Mouse (Mus musculus) naive thymus-derived CD4-positive, alpha-beta T cell, adult 2 months (primary cell): ENCODE data around the gene Dnttip1.
A peak's percentile ranks its signal among the peaks of the same experiment; 100 is the strongest.
"Not testable (repeated sequence)": the region's sequence is repeated elsewhere in the genome, so short reads cannot be mapped to it uniquely, and the experiment has no call there.

ENCODE experiments used
- DNase-seq: peaks from one replicate; pipeline ENCODE4 v3.0.0-alpha.2; 2011; ENCODE audit warnings: low read depth

Dnttip1 gene

DNA sequence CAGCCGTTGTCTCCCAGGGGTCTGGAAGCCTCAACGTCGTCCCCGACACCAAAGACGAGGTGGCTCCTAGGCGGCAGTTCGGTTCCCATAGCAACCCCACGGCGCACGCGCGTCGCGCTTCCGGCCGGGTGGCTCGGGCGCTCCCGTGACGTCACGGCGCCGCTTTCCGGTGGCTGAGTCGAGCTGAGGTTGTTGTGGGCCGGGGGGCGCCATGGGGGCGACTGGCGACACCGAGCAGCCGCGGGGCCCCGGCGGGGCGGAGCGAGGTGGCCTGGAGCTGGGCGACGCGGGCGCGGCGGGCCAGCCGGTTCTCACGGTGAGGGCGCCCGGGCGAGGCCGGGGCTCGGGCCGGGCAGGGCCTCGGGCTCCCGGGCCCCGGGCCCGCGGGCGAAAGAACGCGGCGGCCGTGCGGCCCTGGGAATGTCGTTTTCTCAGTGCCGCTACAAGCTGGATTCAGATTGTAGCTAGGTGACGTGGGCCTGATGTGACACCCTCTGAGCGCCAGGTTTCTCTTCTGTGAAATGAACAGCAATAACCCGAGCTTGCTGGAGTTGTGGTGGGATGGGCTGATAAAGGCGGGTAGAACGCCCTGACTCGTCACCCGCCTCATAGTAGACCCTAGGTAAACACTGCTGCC lies at the start of gene Dnttip1, which contains the start of gene Wfdc3:
Gene Dnttip1, plus strand, starts transcription at position 141 of the 637 bp plus-strand sequence.
Gene Wfdc3, minus strand, starts transcription at position 89 of the 637 bp plus-strand sequence.
- DNase-seq = peak; percentile 98

DNA sequence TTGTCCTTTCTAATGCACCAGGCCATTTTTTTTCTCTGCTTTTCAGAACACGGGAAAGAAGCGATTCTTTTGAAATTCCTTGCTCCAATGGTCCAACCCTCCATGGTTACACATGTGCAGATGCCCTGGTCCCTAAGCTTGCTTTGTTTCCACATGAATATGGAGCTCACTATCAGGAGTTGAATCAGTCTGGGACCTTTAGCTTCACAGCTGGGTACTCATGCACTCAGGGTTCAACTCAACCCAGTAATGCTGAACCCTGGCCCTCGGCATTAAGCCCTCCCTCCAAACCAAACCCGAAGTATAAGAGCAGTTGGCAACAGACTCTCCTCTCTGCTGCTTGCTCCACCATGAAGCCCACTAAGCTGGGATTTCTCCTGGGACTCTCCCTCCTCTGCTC lies 47.6 kb upstream of the Dnttip1 start, which contains the start of gene Spint4:
Gene Spint4, plus strand, starts transcription at position 301 of the 400 bp plus-strand sequence.
- no peak for DNase-seq

- no peak for DNase-seq
Observed at GRCm38 (mm10) chr2:164700959-164701358, 44.8 kb upstream of the Dnttip1 start.

- DNase-seq = no peak
Observed at GRCm38 (mm10) chr2:164701761-164702160, 44.0 kb upstream of the Dnttip1 start.

DNA sequence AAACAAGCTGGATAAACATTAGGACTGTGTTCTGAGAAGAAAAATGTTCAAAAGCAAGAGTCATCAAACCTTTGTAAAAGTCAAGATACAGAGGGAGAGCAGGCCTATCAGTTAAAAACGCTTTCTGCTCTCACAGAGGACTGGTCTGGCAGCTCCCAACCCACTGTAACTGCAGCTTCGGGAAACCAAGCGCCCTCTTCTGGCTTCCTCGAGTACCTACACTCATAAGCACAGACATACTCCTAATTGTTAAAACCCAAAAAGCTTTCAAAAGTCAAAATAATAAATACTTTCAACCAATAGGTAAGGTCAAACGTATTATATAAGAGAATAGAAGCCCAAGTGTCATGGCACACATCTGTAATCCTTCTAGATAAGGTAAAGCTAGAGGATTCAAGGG lies 41.5 kb upstream of the Dnttip1 start:
- DNase-seq = no peak

DNA sequence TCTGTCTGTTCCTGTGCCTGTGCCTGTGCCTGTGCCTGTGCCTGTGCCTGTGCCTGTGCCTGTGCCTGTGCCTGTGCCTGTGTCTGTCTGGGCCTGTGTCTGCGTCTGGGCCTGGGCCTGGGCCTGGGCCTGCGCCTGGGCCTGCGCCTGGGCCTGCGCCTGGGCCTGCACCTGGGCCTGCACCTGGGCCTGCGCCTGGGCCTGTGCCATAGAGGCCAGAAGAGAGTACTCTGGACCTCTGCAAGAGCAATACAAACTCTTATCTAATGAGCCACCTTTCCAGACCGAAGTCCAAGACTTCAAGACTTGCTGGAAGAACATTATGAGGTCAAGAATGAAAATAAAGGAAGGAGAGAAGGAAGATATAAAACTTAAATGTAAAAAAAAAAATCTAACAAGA lies 40.5 kb upstream of the Dnttip1 start:
- no peak for DNase-seq

- no peak for DNase-seq
Observed at GRCm38 (mm10) chr2:164705991-164706390, 39.8 kb upstream of the Dnttip1 start.

DNA sequence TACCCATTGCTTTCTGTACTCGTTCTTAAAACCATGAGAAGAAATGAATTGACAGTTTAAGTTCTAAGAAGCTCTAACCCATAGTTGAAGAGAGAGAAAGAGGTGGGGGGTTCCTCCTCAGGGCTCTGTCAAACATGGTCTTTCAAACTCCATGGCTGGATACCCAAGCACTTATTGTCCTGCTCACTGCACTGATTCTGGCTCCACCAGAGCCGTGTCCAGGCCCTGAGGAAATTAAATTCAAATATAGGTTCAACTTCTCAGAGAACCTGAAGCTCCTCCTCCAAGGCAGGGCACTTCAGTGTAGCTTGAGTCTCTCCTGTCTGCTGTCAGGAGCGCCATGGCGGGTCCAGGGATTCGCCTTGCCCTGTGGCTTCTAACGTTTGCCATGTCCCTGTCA lies 30.8 kb upstream of the Dnttip1 start, which contains the start of gene Spint5:
Gene Spint5, plus strand, starts transcription at position 301 of the 400 bp plus-strand sequence.
- no peak for DNase-seq

- not testable (repeated sequence) for DNase-seq
Observed at GRCm38 (mm10) chr2:164716194-164716786, 29.5 kb upstream of the Dnttip1 start.

GRCm38 (mm10) chr2:164723276-164723675 lies 22.5 kb upstream of the Dnttip1 start:
- no peak for DNase-seq

- peak; percentile 74 for DNase-seq
Observed at GRCm38 (mm10) chr2:164725895-164726619, 19.7 kb upstream of the Dnttip1 start.

- DNase-seq = no peak
Observed at GRCm38 (mm10) chr2:164731719-164732118, 14.1 kb upstream of the Dnttip1 start.

DNA sequence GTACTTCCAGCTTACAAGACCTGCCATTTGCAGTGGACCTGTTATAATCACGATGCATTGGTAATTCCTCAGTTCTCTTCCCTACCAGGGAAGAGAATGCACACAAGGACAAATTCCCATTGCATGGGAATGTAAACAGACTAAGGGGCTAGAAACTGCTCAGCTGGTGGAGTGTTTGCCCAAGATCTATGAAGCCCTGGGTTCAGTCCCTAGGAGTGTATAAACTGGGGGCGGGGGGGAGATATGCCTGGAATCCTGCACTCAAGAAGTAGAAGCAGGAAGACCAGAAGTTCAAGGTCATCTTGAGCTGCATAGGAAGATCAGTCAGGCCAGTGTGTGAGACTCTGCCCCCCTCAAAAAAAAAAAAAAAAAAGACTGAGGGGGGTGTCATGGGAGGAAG lies 12.5 kb upstream of the Dnttip1 start:
- no peak for DNase-seq

DNA sequence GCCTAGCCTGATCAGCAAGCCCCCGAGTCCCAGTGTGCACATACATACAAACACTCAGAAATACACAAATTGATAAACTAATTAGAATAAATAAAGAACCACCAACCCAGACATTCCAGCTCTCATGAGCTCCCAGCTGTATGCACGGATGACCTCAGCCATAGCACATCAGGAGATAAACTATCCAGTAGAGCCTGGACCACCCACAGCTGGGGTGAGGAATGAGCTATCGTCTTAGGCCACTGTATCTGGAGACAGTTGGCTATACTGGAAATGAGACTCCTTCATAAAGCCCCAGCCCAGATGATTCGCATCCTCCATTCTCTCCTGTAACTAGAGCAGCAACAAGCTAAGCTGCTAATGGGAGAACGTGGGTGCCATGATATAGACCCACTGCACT lies 10.9 kb upstream of the Dnttip1 start:
- no peak for DNase-seq

DNA sequence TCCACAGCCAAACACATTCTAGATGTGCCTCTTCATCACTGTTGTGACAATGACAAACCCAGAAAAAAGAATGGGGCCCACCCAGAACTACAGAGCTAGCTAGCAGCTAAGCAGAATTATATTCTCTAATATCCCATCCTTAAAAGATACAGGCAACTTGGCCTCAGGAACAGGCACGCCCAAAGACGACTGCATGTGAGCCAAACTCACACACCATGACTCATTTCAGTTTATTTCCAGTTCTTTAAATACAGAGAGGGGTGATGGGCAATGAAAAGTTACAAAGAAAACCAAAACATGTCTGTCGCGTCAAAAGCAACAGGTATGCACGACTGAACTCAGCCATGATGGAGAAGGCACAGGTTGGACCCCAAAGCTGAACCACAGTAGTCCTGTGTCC lies 10.3 kb upstream of the Dnttip1 start:
- DNase-seq = no peak

GRCm38 (mm10) chr2:164737377-164738090 lies 8.2 kb upstream of the Dnttip1 start:
- DNase-seq = no peak

DNA sequence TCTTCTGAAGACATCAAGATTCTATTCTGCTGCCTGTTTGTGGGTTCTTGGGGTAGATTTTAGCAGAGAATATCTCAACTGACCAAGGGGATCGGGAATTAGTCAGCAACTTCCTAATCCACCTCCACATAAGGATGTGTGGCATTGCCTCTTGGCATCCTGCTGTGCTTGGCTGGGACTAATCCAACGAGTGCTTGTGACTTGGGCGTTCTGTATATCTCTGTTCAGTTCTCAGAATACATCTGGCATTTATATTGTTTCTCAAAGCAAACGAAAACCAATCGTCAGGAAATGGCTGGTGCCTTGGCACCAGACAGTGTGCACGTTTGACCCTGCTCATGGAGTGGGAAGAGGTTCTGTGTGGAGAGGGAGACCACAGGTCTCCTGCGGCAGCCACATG lies 5.9 kb upstream of the Dnttip1 start:
- no peak for DNase-seq

DNA sequence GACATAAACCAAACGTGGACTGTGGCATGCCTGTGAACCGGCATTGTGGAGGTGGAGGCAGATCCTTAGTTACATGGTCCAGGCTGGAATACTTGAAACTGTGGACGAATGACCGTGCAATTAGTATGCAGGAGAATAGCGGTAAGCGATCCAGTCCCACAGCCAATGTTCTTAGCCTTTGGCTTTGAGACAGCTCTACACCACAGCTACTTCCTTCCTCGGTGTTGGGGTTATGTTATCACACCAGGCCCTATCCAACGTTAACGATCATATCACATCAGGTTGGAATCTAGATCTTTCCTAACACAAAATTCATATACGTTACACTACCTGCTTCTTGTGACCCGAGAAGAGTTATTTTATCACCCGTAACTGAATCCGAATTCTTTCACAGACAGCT lies 796 bp upstream of the Dnttip1 start:
- DNase-seq = no peak

DNA sequence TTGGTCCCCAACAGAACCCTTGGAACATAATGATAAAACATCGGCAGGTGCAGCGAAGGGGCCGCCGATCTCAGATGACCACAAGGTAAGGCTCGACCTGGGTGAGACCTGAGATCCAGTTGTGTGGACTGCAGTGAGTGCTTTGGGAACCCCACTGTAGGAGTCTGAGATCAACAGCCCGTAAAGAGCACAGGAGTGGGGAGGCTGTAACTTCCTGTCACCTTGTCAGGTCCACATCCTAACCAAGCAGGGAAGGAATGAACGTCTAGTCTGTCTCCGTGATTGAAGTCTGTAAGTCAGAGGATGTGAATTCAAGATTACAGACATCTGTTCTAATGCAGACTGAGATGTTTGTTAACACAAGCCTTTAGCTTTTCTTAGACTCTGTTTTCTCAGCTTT lies 910 bp downstream of the Dnttip1 start:
- DNase-seq = peak; percentile 67

DNA sequence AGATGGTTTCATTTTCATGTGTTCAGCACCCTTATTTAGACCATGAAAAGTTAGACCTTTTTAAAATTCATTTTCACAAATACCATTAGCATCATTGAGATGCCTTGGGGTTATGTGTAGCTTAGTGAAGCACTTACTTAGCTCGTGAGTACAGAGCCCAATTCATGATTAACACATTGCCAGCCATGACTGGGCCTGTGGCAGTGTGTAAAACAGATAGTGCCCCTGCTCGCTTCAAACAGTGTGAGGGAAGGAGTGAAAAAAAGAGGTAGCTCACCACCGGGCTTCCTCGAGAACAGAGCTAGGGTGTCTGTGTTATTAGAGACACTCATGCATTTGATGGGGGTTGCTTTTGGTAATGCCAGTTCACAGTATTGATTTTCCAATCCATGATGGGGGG lies 2.4 kb downstream of the Dnttip1 start:
- no peak for DNase-seq

DNA sequence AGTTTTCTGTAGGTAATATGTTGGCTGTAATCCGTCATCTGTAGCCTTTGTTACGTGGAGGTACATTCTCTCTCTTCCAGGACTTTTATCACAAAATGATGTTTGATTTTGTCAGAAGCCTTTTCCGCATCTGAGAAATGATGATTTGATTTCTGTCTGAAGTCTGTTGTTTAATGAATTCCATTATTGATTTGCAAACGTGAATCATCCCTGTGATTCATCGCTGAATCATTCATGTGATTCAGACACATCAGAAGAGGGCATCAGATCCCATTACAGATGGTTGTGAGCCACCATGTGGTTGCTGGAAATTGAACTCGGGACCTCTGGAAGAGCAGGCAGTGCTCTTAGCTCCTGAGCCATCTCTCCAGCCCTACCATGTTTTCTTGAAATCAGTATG lies 3.2 kb downstream of the Dnttip1 start:
- no peak for DNase-seq

DNA sequence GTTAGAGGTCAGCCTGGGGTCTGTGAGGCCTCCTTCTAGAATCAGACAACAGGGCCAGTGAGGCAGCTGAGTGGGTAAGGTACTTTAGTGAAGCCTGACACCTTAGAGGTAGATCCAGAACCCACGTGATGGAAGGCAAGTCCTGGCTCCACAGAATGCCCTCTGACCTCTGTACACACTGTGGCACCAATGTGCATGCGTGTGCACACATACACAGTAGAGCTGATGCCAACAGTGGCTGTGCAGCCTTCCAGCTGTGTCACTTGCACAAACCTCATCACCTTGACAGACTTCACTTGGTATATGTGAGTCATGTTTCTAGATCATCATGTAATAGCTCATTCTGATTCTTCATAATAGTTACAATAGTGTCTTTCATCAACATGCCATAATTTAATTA lies 6.7 kb downstream of the Dnttip1 start:
- DNase-seq = no peak
